Mouse (Mus musculus): ENCODE results near the gene Fam213a. TPM values are rescaled to one million over a fixed set of nuclear protein-coding genes. Genes with fewer than 3 reads are reported as not detected.

Fam213a gene
- polyA plus RNA-seq, 1 experiment from 2014 or later = 40.6 TPM

GRCm38 (mm10) chr14:40999904-41000645 lies 13.5 kb downstream of the Fam213a start:
- TF ChIP-seq EP300 (IDR thresholded peaks at IDR 0.05) = no peak
- TF ChIP-seq CTCF (IDR thresholded peaks at IDR 0.05) = no peak
- no peaks in the 10 kb centered on the region for H3K27me3 ChIP-seq (replicated peaks; ENCODE audit: insufficient read depth, low read length)
- DNase-seq (ENCODE audit: low spot score) (no peak), ATAC-seq (no peak)
- H3K9ac ChIP-seq (replicated peaks; ENCODE audit: low read depth) = no peak overlapping the region
- peaks cover 3% of the 10 kb centered on the region; the same call in 1 of the 2 replicates for H3K4me1 ChIP-seq (ENCODE audit: insufficient read depth, low read depth, low read length)
- no peaks in the 10 kb centered on the region for H3K36me3 ChIP-seq (ENCODE audit: insufficient read depth, low read length)
- no peak overlapping the region for H3K4me3 ChIP-seq (ENCODE audit: low read depth, low read length)
- H3K27ac ChIP-seq (ENCODE audit: low read length) = no peak overlapping the region
- 82% methylated on average over 7 of the region's 7 CpGs for WGBS
- no peaks in the 10 kb centered on the region for H3K9me3 ChIP-seq (ENCODE audit: low read length)
- no peak overlapping the region for H3K4me2 ChIP-seq (replicated peaks; ENCODE audit: low read depth, low read length)

- Histone ChIP-seq H3K4me3 (ENCODE audit: low read depth, low read length) (no peak overlapping the region), H3K4me1 (ENCODE audit: insufficient read depth, low read depth, low read length) (peaks cover 3% of the 10 kb centered on the region; the same call in 1 of the 2 replicates), H3K36me3 (ENCODE audit: insufficient read depth, low read length) (no peaks in the 10 kb centered on the region), H3K27ac (ENCODE audit: low read length) (0 out of 2 replicates have a peak overlapping the region, but pooled peaks have one; percentile 38), H3K27me3 (replicated peaks; ENCODE audit: insufficient read depth, low read length) (no peaks in the 10 kb centered on the region), H3K9ac (replicated peaks; ENCODE audit: low read depth) (no peak overlapping the region), H3K9me3 (ENCODE audit: low read length) (no peaks in the 10 kb centered on the region), H3K4me2 (replicated peaks; ENCODE audit: low read depth, low read length) (no peak overlapping the region)
- peak; percentile 73 for DNase-seq (ENCODE audit: low spot score)
- TF ChIP-seq CTCF (IDR thresholded peaks at IDR 0.05) (no peak), EP300 (IDR thresholded peaks at IDR 0.05) (peak; percentile 49; the same call in 1 of the 2 replicates)
- peak; percentile 79 for ATAC-seq
- 64% methylated on average over 3 of the region's 3 CpGs for WGBS
These were observed 17.4 kb downstream of the Fam213a start for GRCm38 (mm10) chr14:40996171-40996570.

GRCm38 (mm10) chr14:40992464-40992863 lies 21.1 kb downstream of the Fam213a start:
- Histone ChIP-seq H3K27me3 (replicated peaks; ENCODE audit: insufficient read depth, low read length) (no peaks in the 10 kb centered on the region), H3K9me3 (ENCODE audit: low read length) (no peaks in the 10 kb centered on the region), H3K36me3 (ENCODE audit: insufficient read depth, low read length) (no peaks in the 10 kb centered on the region), H3K27ac (ENCODE audit: low read length) (no peak overlapping the region), H3K4me1 (ENCODE audit: insufficient read depth, low read depth, low read length) (peaks cover 3% of the 10 kb centered on the region; the same call in 1 of the 2 replicates), H3K4me2 (replicated peaks; ENCODE audit: low read depth, low read length) (no peak overlapping the region), H3K4me3 (ENCODE audit: low read depth, low read length) (no peak overlapping the region), H3K9ac (replicated peaks; ENCODE audit: low read depth) (no peak overlapping the region)
- DNase-seq (ENCODE audit: low spot score) (no peak), ATAC-seq (peak; percentile 15; the same call in 1 of the 2 replicates)
- TF ChIP-seq EP300 (IDR thresholded peaks at IDR 0.05) = no peak
- no peak for TF ChIP-seq CTCF (IDR thresholded peaks at IDR 0.05)
- WGBS = 34% methylated on average over 6 of the region's 6 CpGs

GRCm38 (mm10) chr14:40988780-40989179 lies 24.8 kb downstream of the Fam213a start:
- 84% methylated on average over 5 of the region's 5 CpGs for WGBS
- Histone ChIP-seq H3K36me3 (ENCODE audit: insufficient read depth, low read length) (no peaks in the 10 kb centered on the region), H3K4me1 (ENCODE audit: insufficient read depth, low read depth, low read length) (no peaks in the 10 kb centered on the region), H3K4me2 (replicated peaks; ENCODE audit: low read depth, low read length) (no peak overlapping the region), H3K27ac (ENCODE audit: low read length) (no peak overlapping the region), H3K9ac (replicated peaks; ENCODE audit: low read depth) (no peak overlapping the region), H3K4me3 (ENCODE audit: low read depth, low read length) (no peak overlapping the region), H3K27me3 (replicated peaks; ENCODE audit: insufficient read depth, low read length) (no peaks in the 10 kb centered on the region), H3K9me3 (ENCODE audit: low read length) (no peaks in the 10 kb centered on the region)
- TF ChIP-seq CTCF (IDR thresholded peaks at IDR 0.05) (no peak), EP300 (IDR thresholded peaks at IDR 0.05) (no peak)
- DNase-seq (ENCODE audit: low spot score) (no peak), ATAC-seq (no peak)

- WGBS = 54% methylated on average over 2 of the region's 2 CpGs
- Histone ChIP-seq H3K9me3 (ENCODE audit: low read length) (no peaks in the 10 kb centered on the region), H3K9ac (replicated peaks; ENCODE audit: low read depth) (no peak overlapping the region), H3K4me1 (ENCODE audit: insufficient read depth, low read depth, low read length) (no peaks in the 10 kb centered on the region), H3K4me3 (ENCODE audit: low read depth, low read length) (no peak overlapping the region), H3K27me3 (replicated peaks; ENCODE audit: insufficient read depth, low read length) (no peaks in the 10 kb centered on the region), H3K27ac (ENCODE audit: low read length) (no peak overlapping the region), H3K4me2 (replicated peaks; ENCODE audit: low read depth, low read length) (no peak overlapping the region), H3K36me3 (ENCODE audit: insufficient read depth, low read length) (no peaks in the 10 kb centered on the region)
- no peak for TF ChIP-seq CTCF (IDR thresholded peaks at IDR 0.05)
- TF ChIP-seq EP300 (IDR thresholded peaks at IDR 0.05) = peak; percentile 60
- peak; percentile 61 for DNase-seq (ENCODE audit: low spot score)
- peak; percentile 77 for ATAC-seq
These were observed 26.4 kb downstream of the Fam213a start for GRCm38 (mm10) chr14:40987184-40987583.

GRCm38 (mm10) chr14:40985635-40986034 lies 28.0 kb downstream of the Fam213a start:
- no peaks in the 10 kb centered on the region for H3K27me3 ChIP-seq (replicated peaks; ENCODE audit: insufficient read depth, low read length)
- H3K27ac ChIP-seq (ENCODE audit: low read length) = no peak overlapping the region
- ATAC-seq = no peak
- H3K4me1 ChIP-seq (ENCODE audit: insufficient read depth, low read depth, low read length) = no peaks in the 10 kb centered on the region
- no peak overlapping the region for H3K4me3 ChIP-seq (ENCODE audit: low read depth, low read length)
- 70% methylated on average over 4 of the region's 4 CpGs for WGBS
- H3K36me3 ChIP-seq (ENCODE audit: insufficient read depth, low read length) = no peaks in the 10 kb centered on the region
- TF ChIP-seq EP300 (IDR thresholded peaks at IDR 0.05) = no peak
- no peak for TF ChIP-seq CTCF (IDR thresholded peaks at IDR 0.05)
- no peak overlapping the region for H3K9ac ChIP-seq (replicated peaks; ENCODE audit: low read depth)
- no peak for DNase-seq (ENCODE audit: low spot score)
- H3K9me3 ChIP-seq (ENCODE audit: low read length) = no peaks in the 10 kb centered on the region
- H3K4me2 ChIP-seq (replicated peaks; ENCODE audit: low read depth, low read length) = no peak overlapping the region

All from lung, postnatal 0 days (tissue).